Mouse (Mus musculus) neural tube, embryonic 15.5 days (tissue): Measurements from ENCODE around the gene Pde4d. TPM values are rescaled to one million over a fixed set of nuclear protein-coding genes. Genes with fewer than 3 reads are reported as not detected.

Source experiments
- ATAC-seq: fragments of 200-750 bp; cut with Nextera tagmentation; 2 replicates; pipeline ENCODE4 v1.8.0; 2017; ENCODE audit warnings: mild to moderate bottlenecking, moderate TSS enrichment, moderate library complexity; ENCODE audit not compliant: low FRiP score
- H3K27ac ChIP-seq: fragments of 300-500 bp; sonication (generic); replicated peaks from 2 replicates; pipeline ENCODE4 v1.5.1; 2015; ENCODE audit warnings: mild to moderate bottlenecking, inconsistent platforms
- H3K27me3 ChIP-seq: fragments of 300-500 bp; sonication (generic); replicated peaks from 2 replicates; pipeline ENCODE4 v1.6.1; 2015; ENCODE audit warnings: inconsistent platforms
- H3K36me3 ChIP-seq: fragments of 300-500 bp; sonication (generic); 2 replicates; pipeline ENCODE4 v1.6.1; 2015; ENCODE audit warnings: inconsistent platforms
- H3K4me1 ChIP-seq: fragments of 300-500 bp; sonication (generic); 2 replicates; pipeline ENCODE4 v1.6.1; 2015; ENCODE audit warnings: inconsistent platforms
- H3K4me2 ChIP-seq: fragments of 300-500 bp; sonication (generic); 2 replicates; pipeline ENCODE4 v1.6.1; 2015; ENCODE audit warnings: inconsistent platforms, mild to moderate bottlenecking, moderate library complexity
- H3K4me3 ChIP-seq: fragments of 300-500 bp; sonication (generic); replicated peaks from 2 replicates; pipeline ENCODE4 v1.5.1; 2015; ENCODE audit warnings: mild to moderate bottlenecking, inconsistent platforms
- H3K9ac ChIP-seq: fragments of 300-500 bp; sonication (generic); replicated peaks from 2 replicates; pipeline ENCODE4 v1.6.1; 2015; ENCODE audit warnings: mild to moderate bottlenecking, inconsistent platforms
- H3K9me3 ChIP-seq: fragments of 300-500 bp; sonication (generic); replicated peaks from 2 replicates; pipeline ENCODE4 v1.6.1; 2016; ENCODE audit warnings: inconsistent platforms
- WGBS: fragments of 180-500 bp; shearing (Covaris S2); methylation state at CpG from one replicate; pipeline ENCODE4 v1.1.7; 2015; ENCODE audit warnings: mixed read lengths; 5-methylcytosine and 5-hydroxymethylcytosine counted together
- polyA plus RNA-seq: library from polyadenylated mRNA; unstranded; fragments of >200 nt; fragmentation: Nextera tagmentation; extraction: Ambion mirVana; gene quantifications from 2 replicates; pipeline ENCODE4 v1.2.1, GENCODE M21; 2015

Pde4d gene
- polyA plus RNA-seq, 1 experiment from 2014 or later: 20.7 TPM

- no peak overlapping the region for H3K27ac ChIP-seq
- no peak overlapping the region for H3K4me2 ChIP-seq
- H3K4me1 ChIP-seq: no peaks in the 10 kb centered on the region
- H3K36me3 ChIP-seq: no peaks in the 10 kb centered on the region
- no peaks in the 10 kb centered on the region for H3K9me3 ChIP-seq
- no peaks in the 10 kb centered on the region for H3K27me3 ChIP-seq
- WGBS: 19% methylated on average over 2 of the region's 2 CpGs
- ATAC-seq: no peak
- no peak overlapping the region for H3K4me3 ChIP-seq
- H3K9ac ChIP-seq: no peak overlapping the region
Observed at GRCm38 (mm10) chr13:109402936-109403335, 953.2 kb downstream of the Pde4d start.

GRCm38 (mm10) chr13:109406341-109406740, 956.6 kb downstream of the Pde4d start:
- H3K36me3 ChIP-seq: no peaks in the 10 kb centered on the region
- H3K9ac ChIP-seq: no peak overlapping the region
- no peak for ATAC-seq
- H3K4me1 ChIP-seq: no peaks in the 10 kb centered on the region
- no peak overlapping the region for H3K27ac ChIP-seq
- H3K9me3 ChIP-seq: no peaks in the 10 kb centered on the region
- H3K27me3 ChIP-seq: no peaks in the 10 kb centered on the region
- H3K4me2 ChIP-seq: no peak overlapping the region
- 96% methylated on average over 8 of the region's 8 CpGs for WGBS
- H3K4me3 ChIP-seq: no peak overlapping the region

- no peak overlapping the region for H3K27ac ChIP-seq
- WGBS: 57% methylated on average over 3 of the region's 3 CpGs
- no peaks in the 10 kb centered on the region for H3K9me3 ChIP-seq
- no peaks in the 10 kb centered on the region for H3K4me1 ChIP-seq
- H3K36me3 ChIP-seq: no peaks in the 10 kb centered on the region
- H3K9ac ChIP-seq: no peak overlapping the region
- ATAC-seq: no peak
- H3K27me3 ChIP-seq: no peaks in the 10 kb centered on the region
- H3K4me3 ChIP-seq: no peak overlapping the region
- H3K4me2 ChIP-seq: no peak overlapping the region
Observed at GRCm38 (mm10) chr13:109407371-109407770, 957.6 kb downstream of the Pde4d start.

- 65% methylated on average over 3 of the region's 3 CpGs for WGBS
- Histone ChIP-seq H3K9me3 (no peaks in the 10 kb centered on the region), H3K9ac (no peak overlapping the region), H3K4me3 (no peak overlapping the region), H3K36me3 (no peaks in the 10 kb centered on the region), H3K4me2 (no peak overlapping the region), H3K4me1 (no peaks in the 10 kb centered on the region), H3K27me3 (no peaks in the 10 kb centered on the region), H3K27ac (no peak overlapping the region)
- no peak for ATAC-seq
Observed at GRCm38 (mm10) chr13:109420426-109420825, 970.7 kb downstream of the Pde4d start.

GRCm38 (mm10) chr13:109424906-109425305, 975.2 kb downstream of the Pde4d start:
- H3K36me3 ChIP-seq: no peaks in the 10 kb centered on the region
- H3K27ac ChIP-seq: no peak overlapping the region
- 69% methylated on average over 2 of the region's 2 CpGs for WGBS
- no peak overlapping the region for H3K4me3 ChIP-seq
- no peak overlapping the region for H3K9ac ChIP-seq
- ATAC-seq: no peak
- H3K9me3 ChIP-seq: no peaks in the 10 kb centered on the region
- H3K27me3 ChIP-seq: no peaks in the 10 kb centered on the region
- H3K4me2 ChIP-seq: no peak overlapping the region
- no peaks in the 10 kb centered on the region for H3K4me1 ChIP-seq

GRCm38 (mm10) chr13:109425548-109425947, 975.8 kb downstream of the Pde4d start:
- Histone ChIP-seq H3K4me2 (no peak overlapping the region), H3K9me3 (no peaks in the 10 kb centered on the region), H3K9ac (no peak overlapping the region), H3K27me3 (no peaks in the 10 kb centered on the region), H3K36me3 (no peaks in the 10 kb centered on the region), H3K4me1 (no peaks in the 10 kb centered on the region), H3K4me3 (no peak overlapping the region), H3K27ac (no peak overlapping the region)
- no peak for ATAC-seq
- 79% methylated on average over 13 of the region's 13 CpGs for WGBS

GRCm38 (mm10) chr13:109426058-109426457, 976.3 kb downstream of the Pde4d start:
- H3K9ac ChIP-seq: no peak overlapping the region
- no peak overlapping the region for H3K4me3 ChIP-seq
- H3K27me3 ChIP-seq: no peaks in the 10 kb centered on the region
- no peak overlapping the region for H3K27ac ChIP-seq
- H3K36me3 ChIP-seq: no peaks in the 10 kb centered on the region
- WGBS: 88% methylated on average over 5 of the region's 5 CpGs
- no peaks in the 10 kb centered on the region for H3K9me3 ChIP-seq
- H3K4me1 ChIP-seq: no peaks in the 10 kb centered on the region
- ATAC-seq: no peak
- no peak overlapping the region for H3K4me2 ChIP-seq

GRCm38 (mm10) chr13:109427541-109427940, 977.8 kb downstream of the Pde4d start:
- no peak for ATAC-seq
- no peaks in the 10 kb centered on the region for H3K9me3 ChIP-seq
- H3K27ac ChIP-seq: no peak overlapping the region
- no peaks in the 10 kb centered on the region for H3K27me3 ChIP-seq
- H3K36me3 ChIP-seq: no peaks in the 10 kb centered on the region
- no peak overlapping the region for H3K9ac ChIP-seq
- H3K4me3 ChIP-seq: no peak overlapping the region
- no peaks in the 10 kb centered on the region for H3K4me1 ChIP-seq
- no peak overlapping the region for H3K4me2 ChIP-seq
- WGBS: 71% methylated on average over 7 of the region's 7 CpGs

- Histone ChIP-seq H3K9ac (no peak overlapping the region), H3K9me3 (no peaks in the 10 kb centered on the region), H3K4me3 (no peak overlapping the region), H3K4me1 (no peaks in the 10 kb centered on the region), H3K4me2 (no peak overlapping the region), H3K36me3 (no peaks in the 10 kb centered on the region), H3K27me3 (no peaks in the 10 kb centered on the region), H3K27ac (no peak overlapping the region)
- 83% methylated on average over 2 of the region's 2 CpGs for WGBS
- no peak for ATAC-seq
Observed at GRCm38 (mm10) chr13:109429544-109429943, 979.8 kb downstream of the Pde4d start.

GRCm38 (mm10) chr13:109437231-109437776, 987.6 kb downstream of the Pde4d start:
- H3K27ac ChIP-seq: no peak overlapping the region
- no peak overlapping the region for H3K4me3 ChIP-seq
- no peak overlapping the region for H3K9ac ChIP-seq
- H3K27me3 ChIP-seq: no peaks in the 10 kb centered on the region
- H3K9me3 ChIP-seq: no peaks in the 10 kb centered on the region
- WGBS: 74% methylated on average over 4 of the region's 4 CpGs
- H3K4me2 ChIP-seq: no peak overlapping the region
- no peaks in the 10 kb centered on the region for H3K36me3 ChIP-seq
- no peak for ATAC-seq
- H3K4me1 ChIP-seq: peaks cover 8% of the 10 kb centered on the region

GRCm38 (mm10) chr13:109439436-109440161, 989.9 kb downstream of the Pde4d start:
- WGBS: 60% methylated on average over 5 of the region's 5 CpGs
- Histone ChIP-seq H3K9me3 (no peaks in the 10 kb centered on the region), H3K4me2 (peak overlapping the region; percentile 83), H3K27ac (peak overlapping the region; percentile 96), H3K4me3 (peak overlapping the region; percentile 68), H3K4me1 (peaks cover 26% of the 10 kb centered on the region), H3K27me3 (no peaks in the 10 kb centered on the region), H3K9ac (peak overlapping the region; percentile 71), H3K36me3 (no peaks in the 10 kb centered on the region)
- no peak for ATAC-seq

GRCm38 (mm10) chr13:109440331-109440730, 990.6 kb downstream of the Pde4d start:
- Histone ChIP-seq H3K4me2 (peak overlapping the region; percentile 83), H3K9ac (peak overlapping the region; percentile 71), H3K4me1 (peaks cover 33% of the 10 kb centered on the region), H3K9me3 (no peaks in the 10 kb centered on the region), H3K27ac (peak overlapping the region; percentile 96), H3K36me3 (no peaks in the 10 kb centered on the region), H3K4me3 (peak overlapping the region; percentile 68), H3K27me3 (no peaks in the 10 kb centered on the region)
- 2% methylated on average over 8 of the region's 8 CpGs for WGBS
- ATAC-seq: peak; percentile 88
